Mouse (Mus musculus) testis, adult 2 months (tissue): ENCODE measurements around the gene Reep3.

ENCODE experiments used
- CTCF ChIP-seq: fragments of 200-500 bp; IDR thresholded peaks from 2 replicates; pipeline ENCODE4 v1.5.1; 2012; ENCODE audit warnings: low read depth, mild to moderate bottlenecking, inconsistent platforms, low read length, moderate library complexity; ENCODE audit not compliant: control insufficient read depth, insufficient read depth, insufficient replicate concordance
- POLR2A ChIP-seq: fragments of 200-500 bp; IDR thresholded peaks from 2 replicates; pipeline ENCODE4 v1.6.1; 2012; ENCODE audit warnings: low read depth, mild to moderate bottlenecking, inconsistent platforms, low read length, moderate library complexity; ENCODE audit not compliant: control insufficient read depth

DNA sequence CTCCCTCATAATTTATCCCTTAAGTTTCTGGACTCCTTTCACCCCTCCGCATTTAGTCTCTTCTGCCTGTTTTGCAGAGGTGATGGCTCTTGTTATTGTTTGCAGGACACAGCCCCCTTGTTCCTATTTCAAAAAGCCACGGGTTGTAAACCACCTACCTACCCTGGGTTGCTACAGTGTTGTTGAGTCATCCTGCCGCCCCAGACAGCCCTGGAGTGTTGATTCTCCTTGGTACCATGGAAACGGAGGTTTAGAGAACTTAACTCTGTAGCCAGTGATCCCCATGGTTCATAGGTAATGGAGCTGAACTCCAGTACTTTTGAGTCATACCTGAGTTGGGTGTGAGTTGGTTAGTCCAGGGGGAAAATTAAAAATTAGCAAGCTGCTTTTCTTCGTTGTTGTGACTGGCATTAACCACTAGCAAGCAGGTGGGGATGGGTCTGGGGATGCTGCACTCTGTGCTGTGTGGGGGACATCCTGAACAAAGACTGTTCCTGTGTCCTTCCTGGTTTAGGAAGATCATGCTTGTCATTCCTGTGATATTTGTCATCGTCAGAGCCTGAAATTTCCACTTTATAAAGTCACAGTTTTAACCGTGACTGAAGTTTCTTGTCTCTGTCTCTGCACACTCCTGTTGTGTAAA, 1.8 kb upstream of the Reep3 start:
- TF ChIP-seq CTCF (no peak), POLR2A (no peak)
